Mouse (Mus musculus): ENCODE data around the gene Copz1.

Gene Copz1

DNA sequence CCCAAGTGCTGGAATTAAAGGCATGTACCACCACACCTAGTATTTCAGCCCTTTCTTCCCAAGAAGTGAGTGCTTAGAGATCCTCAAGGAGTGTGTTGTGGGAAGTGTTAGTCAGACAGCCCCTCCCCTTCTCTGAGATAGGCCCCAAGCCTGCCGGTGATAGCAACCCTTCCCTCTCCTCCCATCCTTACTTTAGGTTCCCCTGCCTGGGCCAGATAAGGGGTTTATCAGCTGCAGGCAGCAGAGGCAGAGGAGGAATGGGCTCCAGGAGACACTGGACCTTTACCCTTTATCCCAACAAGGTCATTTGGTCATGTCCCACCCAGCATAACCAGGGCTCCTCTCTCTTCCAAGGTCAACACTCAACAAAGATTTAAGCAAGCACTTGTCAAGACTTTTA, 20.9 kb upstream of the Copz1 start:
- no peak for DNase-seq (ENCODE audit: low read depth, low spot score)

DNA sequence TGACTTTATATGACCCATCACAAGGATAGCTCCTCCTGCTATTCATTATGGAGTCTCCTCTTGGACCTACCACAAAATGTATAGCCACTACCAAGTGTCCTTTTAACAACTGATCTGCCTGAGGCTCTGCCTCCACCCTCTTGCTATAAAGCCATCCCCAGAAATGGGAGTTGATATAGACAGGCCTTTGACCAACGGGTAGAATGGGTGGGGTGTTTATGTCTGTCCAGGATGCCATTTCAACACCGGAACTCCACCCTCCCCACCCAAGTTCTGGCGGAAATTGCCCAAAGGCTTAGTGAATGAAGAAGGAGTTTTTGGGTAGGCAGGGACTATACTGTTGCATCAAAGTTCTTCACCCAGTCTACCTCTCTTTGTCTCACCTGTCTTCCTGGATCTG, 19.9 kb upstream of the Copz1 start:
- DNase-seq (ENCODE audit: low read depth, low spot score) = no peak

DNA sequence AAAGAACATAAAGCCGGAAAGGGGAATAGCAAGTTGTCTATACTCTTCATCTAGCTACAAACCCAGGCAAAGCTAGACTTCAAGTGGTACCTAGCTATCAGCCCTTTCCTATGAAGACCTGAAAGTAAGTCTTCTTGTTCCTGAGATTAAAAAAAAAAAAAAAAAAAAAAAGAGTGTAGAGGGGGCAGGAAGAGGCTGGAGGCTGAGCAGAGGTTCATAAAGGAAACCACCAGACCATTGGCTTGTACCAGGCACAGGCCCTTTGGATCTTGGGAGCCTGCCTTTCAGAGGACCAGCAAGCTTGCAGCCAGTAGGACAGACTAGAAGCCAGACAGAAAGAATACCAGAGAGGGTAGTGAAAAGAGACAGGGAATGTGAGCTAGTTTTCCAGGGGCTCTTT, 19.2 kb upstream of the Copz1 start:
- DNase-seq (ENCODE audit: low read depth, low spot score) = no peak

DNA sequence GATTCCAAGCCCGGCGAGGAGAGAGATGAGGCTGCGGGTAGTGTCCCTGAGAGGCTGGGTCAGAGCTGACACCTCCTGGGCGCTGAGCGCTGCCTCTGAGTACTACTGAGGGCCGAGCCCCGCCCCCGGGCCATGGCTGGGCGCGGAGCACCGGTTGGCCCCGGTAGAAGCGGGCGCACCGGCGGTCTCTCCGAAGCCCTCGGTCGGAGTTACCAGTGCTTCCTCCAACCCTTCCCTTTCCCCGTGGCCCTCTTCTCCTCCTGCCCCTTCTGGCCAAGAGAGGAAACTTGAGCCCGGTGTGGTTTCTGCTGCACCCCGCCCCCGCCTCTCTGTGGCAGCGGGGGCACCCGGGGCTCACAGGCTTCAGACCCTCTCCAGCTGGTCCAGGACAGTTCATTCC, 17.3 kb upstream of the Copz1 start:
- no peak for DNase-seq (ENCODE audit: low read depth, low spot score)

DNA sequence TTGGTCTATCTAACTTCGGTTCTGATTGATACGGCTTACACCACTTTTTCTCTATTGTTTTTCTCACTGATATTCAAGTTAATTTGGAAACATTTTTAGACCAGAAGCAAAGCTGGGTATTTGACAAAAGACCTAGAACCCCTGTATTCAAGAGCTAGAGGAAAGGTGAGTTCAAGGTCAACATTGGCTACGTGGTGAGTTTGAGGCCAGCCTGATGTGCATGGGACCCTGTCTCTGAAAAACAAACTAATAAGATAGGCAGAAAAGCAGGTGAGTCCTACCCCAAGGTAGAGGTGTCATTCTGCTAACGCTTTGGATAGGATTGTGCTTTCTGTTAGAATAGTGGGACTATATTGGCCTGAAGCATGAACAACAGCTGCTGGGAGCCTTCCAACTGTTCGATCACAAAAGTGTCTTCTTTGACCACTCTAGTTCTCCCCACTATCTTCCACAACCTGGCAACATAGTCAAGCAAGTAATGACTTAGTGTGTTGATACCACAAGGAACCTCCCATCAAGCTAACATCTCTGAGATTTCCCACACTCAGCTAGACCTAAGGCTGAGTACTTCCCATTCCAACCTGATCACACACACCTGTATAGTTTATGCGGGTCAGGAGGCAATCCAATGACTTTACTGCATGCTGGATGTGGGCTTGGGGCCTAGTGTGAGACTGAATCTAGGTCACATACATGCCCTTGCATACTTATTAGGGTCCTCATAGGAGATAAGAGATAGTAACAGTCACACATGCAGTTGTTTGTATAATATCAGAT, 16.1 kb upstream of the Copz1 start:
- DNase-seq (ENCODE audit: low read depth, low spot score) = no peak

DNA sequence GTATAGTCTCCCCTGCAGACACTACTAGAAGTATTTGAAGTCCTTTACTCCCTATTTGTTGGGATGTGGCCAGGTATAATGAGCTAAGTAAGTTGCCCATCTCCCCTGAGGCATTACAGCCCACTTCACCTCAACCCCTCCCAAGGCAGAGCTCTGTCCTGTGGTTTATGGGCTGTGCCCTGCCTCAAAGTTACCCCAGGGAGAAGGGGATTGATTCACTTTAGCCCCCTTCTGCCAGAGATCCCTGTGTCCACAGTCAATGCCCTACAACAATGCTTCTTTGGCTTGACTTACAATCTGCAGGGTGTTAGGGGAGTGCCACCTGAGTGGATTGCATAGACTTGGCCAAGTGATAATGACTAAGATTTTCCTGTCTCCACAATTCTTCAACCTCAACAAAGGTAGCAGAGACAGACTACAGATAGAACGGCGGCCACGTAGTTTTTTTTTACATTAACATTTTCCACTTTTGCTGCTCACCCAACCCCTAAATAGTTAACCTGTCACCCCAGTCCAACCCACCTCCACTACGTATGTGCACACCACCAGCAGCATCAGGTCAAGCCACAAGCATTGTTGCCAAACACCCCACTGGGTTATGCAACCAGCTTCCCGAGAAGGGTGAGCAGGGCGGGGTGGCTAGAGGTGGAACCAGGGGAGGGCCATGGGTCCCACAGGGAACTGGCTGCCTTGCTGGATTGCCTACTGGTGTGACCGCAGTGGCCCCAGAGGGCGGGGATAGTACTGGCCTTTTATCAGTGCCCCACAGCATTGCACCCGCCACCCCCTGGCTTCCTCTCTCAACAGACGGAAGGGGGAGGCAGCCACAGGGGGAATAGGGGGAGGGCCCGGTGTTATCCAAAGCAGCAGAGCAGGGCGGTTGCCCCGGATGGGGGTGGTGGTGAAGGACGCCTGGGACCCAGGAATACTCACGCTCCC, 14.5 kb upstream of the Copz1 start, which contains the start of gene Nfe2:
Gene Nfe2 (minus strand): TSS at position 614 of the 939 bp plus-strand sequence.
- DNase-seq (ENCODE audit: low read depth, low spot score) = no peak

DNA sequence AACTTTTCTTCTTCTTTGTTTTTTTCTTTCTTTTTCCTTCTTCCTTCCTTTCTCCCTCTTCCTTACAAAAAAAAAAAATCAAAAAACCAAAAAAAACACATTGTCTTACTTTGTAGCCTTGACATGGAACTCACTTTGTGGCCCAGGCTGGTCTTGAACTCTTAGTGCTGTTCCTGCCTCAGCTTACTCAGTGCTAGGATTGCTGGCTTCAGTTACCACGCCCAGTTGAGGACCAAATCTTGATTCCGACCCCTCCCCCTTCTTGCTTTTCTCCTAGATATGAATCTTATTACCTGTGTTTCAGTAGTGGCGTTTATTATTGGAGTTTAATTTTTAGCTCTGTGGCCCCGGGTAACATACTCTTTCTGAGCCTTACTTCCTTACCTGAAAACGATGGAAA, 13.4 kb upstream of the Copz1 start:
- DNase-seq (ENCODE audit: low read depth, low spot score) = no peak

DNA sequence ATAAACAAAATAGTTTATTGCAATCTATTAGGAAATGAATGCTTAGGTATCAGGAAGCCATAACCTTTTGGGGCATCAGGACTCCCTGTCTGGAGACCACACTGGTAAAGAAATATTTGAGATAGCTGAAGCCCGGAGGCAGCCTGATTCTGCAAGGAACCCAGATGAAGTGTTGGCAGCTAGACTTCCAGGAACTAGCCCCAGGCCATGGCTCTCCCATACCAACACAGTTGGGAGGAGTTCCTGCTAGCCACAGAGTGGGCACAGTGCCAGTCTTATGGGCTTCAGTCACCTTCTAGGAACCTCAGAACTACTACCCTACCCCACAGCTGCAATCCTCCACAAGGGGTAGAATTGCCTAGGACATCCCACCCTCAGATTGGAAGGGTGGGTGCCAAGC, 12.5 kb upstream of the Copz1 start:
- DNase-seq (ENCODE audit: low read depth, low spot score) = no peak

DNA sequence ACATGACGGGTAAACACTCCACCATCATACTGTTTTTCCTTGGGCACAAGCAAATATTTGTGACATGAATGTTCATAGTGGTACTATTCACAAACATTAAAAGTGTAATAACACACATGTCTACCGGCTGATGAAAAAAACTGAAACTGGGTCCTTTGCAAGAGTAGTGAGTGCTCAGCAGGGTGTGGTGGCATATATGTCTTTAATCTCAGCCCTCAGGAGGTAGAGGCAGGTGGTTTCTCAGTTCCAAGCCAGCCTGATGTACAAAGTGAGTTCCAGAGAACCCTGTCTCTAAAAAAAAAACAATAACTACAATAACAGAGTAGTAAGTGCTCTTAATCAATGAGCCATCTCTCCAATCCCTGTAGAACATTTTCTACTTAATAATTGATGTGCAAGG, 7.7 kb upstream of the Copz1 start:
- no peak for DNase-seq (ENCODE audit: low read depth, low spot score)

DNA sequence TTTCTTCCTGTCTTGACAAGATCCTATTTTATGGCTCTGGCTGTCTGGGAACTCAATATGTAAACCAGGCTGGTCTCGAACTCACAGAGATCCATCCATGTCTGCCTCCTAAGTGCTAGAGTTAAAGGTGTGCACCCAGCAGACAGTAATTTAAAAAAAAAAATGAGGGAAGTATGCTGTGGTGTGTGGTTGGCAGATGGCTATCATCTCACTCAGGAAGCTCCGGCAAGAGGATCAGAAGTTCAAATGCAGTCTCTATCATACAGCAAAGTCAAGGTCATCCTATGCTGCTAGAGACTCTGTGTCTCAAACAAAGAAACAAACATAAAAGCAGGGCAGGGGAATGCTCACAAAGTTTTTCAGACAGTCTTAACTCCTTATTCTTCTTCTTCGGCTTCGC, 3.6 kb upstream of the Copz1 start:
- no peak for DNase-seq (ENCODE audit: low read depth, low spot score)

DNA sequence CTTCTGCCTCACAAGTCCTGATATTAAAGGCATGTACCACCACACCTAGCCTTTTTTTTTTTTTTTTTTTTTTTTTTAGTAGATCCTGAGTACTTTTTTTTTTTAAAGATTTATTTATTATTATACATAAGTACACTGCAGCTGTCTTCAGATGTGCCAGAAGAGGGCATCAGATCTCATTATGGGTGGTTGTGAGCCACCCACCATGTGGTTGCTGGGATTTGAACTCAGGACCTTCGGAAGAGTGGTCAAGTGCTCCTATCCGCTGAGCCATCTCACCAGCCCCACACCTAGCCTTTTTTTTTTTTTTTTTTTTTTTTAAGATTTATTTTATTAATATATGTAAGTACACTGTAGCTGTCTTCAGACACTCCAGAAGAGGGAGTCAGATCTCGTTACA, 3.4 kb downstream of the Copz1 start:
- DNase-seq (ENCODE audit: low read depth, low spot score) = peak; percentile 53

DNA sequence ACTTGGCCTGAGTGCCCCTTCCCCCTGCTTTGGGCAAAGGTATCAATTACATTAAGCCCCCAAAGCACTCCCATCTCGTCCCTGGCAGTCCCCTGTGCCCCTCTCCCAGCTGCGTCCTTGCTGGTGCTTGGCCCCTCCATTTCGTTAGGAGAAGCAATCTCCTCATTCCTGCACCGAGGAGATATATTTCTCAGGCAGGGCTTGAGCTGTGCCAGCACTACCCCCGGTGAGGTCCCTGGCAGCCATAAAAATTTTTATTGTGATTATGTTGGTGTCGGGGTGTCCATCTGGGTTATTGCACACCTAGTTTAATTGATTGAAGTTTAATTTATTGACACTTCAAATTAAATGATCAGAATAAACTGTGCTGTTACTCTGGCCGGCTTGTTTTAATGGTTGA, 5.4 kb downstream of the Copz1 start:
- no peak for DNase-seq (ENCODE audit: low read depth, low spot score)

DNA sequence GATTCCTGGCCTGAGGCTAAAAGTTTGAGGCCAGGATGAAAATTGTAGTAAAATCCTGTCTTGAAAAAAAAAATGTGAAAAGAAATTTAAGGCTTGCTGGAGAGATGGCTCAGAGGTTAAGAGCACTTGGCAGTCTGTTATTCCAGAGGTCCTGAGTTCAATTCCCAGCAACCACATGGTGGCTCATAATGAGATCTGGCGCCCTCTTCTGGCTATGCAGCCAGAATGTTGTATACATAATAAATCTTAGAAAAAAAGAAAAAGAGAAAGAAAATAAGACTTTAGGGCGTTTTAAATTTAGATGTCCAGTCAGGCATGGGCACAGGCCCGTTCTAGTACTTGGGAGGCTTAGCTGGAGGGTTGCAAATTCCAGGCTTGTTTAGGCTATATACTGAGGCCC, 7.2 kb downstream of the Copz1 start:
- no peak for DNase-seq (ENCODE audit: low read depth, low spot score)

DNA sequence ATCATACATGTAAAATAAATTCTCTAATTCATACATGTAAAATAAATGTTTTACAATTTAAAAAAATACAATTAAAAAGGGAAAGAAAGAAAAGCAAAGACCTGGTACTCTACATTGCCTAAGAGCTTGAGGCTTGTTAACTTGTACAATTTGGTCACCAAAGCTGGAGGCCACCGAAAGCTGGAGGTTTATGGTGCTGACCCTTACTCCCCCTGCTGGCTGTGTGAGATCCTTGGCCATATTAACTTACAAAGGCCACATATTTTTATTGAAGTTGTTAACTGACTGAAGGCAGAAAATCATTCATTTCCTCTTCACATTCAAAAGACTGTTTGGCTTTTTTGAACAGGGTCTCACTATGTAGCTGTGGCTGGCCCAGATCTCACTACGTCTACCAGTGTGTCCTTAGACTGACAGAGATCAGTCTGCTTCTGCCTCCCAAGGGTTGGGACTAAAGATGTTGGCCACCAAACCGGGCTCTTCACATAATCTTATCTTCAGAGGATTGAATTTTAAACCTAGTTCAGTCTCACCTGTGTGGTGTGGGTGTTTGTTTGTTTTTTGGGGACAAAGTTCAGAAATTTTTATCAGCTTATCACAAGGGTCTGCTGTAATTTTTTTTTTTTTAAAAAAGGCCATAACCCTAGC, 8.4 kb downstream of the Copz1 start:
- DNase-seq (ENCODE audit: low read depth, low spot score) = no peak

DNA sequence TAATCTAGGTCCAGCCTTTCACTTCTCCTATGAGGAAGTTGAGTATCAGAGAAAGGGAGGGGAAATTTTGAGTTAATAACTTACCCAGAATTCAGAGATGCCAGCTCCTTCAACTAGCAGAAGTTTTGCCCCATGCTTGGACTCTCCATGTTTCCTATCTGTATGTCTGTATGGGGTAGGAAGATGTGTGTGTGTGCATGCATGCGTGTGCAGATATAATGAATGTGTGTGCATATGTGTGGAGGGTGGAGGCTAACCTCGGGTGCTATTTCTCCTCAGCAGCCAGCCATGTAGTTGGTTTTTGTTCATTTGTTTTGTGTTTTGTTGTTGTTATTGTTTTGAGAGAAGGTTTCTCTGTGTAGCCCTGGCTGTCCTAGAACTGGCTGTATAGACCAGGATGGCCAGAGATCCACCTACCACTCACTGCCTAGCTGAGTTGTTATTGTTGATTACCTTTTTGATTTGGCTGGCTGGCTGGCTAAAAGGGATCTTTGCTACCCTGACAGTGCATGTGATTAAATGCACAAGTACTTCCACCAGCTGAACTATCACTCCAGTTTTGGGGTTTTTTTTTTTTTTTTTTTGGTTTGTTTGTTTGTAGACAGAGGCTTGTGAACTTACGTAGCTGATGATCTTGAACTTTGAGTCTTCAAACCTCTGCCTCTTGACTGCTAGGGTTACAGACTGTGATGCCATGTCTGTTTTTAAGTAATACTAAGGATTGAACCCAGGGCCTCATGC, 9.1 kb downstream of the Copz1 start:
- DNase-seq (ENCODE audit: low read depth, low spot score) = no peak

DNA sequence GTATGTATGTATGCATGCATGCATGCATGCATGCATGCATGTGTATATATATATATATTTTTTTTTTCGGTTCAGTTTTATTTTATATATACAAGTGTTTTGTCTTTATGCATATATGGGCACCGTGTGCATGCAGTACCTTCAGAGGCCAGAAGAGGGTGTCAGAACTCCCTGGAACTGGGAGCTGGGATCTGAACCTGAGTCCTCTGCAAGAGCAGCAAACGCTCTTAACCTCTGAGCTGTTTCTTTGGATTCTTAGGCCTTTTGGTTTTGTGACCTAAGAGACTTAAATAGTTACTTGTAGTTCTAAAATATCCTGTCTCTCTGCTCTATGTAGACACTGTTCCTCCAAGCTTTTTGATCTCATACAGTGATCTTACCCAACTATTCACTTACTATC, 11.6 kb downstream of the Copz1 start:
- no peak for DNase-seq (ENCODE audit: low read depth, low spot score)

DNA sequence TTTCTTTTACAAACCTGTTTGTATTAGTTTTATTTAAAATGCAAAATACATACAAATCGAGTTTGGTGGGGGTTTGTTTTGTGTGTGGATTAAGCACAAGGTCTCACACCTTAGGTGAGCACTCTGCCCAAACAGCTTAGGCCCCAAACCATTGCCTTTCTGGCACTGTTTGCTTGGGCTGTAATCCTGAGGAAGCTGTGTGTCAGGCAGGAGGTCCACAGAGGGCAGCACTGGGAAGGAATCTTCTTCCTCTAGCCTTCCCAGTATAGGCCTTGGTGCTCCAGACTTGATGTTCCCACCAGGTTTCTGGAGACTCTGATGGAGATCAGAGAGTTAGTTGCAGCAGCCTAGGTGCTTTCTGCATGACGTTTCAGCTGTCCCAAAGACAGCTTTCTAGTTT, 12.1 kb downstream of the Copz1 start:
- DNase-seq (ENCODE audit: low read depth, low spot score) = no peak

DNA sequence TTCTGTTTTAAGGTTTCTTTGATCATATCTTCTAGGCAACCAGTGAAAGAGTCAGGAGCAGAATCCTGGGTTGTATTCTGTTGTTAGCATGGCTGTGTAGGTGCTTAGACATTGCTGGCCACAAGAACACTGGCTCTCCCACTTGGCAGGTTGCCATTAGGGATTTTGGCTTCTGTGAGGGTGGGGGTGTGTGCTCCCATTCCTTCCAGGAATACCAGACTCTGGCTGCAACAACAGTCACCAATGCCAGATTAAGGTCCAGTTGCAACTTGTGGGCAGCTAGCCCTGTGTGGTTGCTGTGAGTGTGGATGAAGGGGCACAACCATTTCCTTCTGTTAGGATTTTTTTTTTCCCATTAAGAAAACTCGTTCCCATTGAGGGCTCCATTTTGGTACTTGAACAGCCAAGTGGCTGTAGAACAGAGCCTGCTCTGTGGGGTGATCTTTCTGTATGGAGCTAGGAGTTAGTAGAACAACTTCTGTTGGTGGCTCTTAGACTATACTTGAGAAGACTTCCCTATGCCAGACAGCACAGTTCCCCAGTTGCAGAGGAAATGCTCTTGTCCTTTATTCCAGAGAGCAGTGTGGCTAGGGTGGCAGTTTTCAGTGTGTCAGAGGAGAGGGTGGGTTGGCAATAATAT, 13.4 kb downstream of the Copz1 start:
- no peak for DNase-seq (ENCODE audit: low read depth, low spot score)

DNA sequence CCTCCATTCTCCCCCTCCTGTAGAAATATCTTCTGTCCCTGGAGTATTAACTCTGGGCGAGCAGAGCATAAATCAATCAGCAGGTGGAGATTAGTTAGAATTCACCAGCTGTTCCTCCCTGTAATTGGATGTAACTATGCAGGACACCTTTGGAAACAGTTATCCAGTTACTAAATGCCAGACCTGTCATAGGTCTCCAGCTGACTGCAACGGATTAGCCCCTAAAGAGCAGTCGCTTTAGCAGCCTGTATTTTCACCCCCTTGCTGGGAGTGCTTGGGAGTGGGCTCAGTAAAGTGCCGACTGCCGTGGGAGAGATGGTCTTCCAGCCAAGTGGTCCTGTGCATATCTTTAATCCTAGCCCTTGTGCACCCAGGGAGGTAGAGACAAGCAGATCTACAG, 17.1 kb downstream of the Copz1 start:
- DNase-seq (ENCODE audit: low read depth, low spot score) = no peak

DNA sequence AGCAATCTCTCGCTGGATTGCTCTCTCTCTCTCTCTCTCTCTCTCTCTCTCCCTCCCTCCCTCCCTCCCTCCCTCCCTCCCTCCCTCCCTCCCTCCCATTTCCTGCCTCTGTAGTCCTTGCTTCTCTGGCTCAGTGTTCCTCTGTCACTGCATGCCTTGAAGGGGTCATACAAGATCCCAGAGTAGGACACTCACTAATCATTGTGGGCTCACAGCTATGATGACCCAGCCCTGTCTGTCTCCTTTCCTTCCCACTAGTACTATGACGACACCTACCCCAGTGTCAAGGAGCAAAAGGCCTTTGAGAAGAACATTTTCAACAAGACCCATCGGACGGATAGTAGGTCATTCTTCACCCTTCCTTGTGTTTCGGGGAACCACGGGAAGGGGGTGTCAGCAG, 17.9 kb downstream of the Copz1 start:
- no peak for DNase-seq (ENCODE audit: low read depth, low spot score)

DNA sequence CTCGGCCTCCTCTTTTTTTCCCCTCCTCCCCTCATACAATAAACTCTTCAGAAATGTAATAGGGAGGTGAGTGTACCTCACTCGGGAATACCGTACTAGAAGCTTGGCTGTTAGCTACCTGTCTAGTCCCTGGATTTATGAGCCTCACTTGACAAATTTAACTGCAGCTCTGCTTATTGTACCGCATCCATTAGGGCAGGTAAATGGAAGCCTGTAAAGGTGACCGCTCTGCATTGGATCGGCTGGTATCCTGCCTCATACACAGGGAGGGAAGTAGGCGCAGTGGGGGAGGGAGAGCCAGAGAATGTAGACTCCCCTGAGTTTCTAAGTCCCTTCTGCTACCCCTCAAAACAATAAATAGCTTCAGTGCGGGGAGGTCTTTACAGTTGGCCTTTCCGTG, 18.3 kb downstream of the Copz1 start:
- no peak for DNase-seq (ENCODE audit: low read depth, low spot score)
